ENCODE assay signal across 25 mouse cellular contexts in the genomic region with DNA sequence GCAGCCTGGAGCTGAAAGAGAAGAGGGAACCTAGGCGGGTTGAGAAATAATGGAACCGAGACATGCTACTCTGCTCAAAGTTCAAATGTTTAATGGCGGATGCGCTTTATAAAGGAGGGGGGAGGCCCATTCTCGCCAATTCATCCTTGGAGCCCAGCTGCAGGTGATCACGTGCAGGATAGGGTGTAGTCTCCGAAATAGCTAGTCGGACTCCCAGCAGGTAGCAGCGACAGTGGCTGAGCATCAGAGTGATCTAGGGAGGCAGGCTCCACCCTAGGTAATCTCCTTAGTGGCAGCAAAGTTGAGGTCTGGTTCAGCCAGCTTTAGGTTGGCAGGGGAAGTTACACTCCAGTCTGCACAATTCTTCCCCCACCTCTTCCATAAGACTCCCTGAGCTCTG.
"Had no signal": no experiment of that assay in that cellular context is flagged by ENCODE, and none has a peak within 500 bp of the region (broad histone marks: within the 10 kb centered on the region; RNA-seq: fewer than 3 reads in every experiment).

No protein-coding gene starts in this region.

- H3K9me3 ChIP-seq: heart, embryonic 13.5 days; heart, embryonic 15.5 days; hindbrain, embryonic 10.5 days; hindbrain, embryonic 12.5 days; limb, embryonic 13.5 days; limb, embryonic 15.5 days; liver, embryonic 12.5 days had no signal

- H3K27ac ChIP-seq: heart, adult 2 months; heart, embryonic 13.5 days; heart, embryonic 15.5 days; hindbrain, embryonic 10.5 days; hindbrain, embryonic 12.5 days; hindbrain, embryonic 14.5 days; hindbrain, postnatal 0 days; limb, embryonic 13.5 days; limb, embryonic 15.5 days; liver, embryonic 12.5 days; liver, embryonic 14.5 days had no signal

- H3K9ac ChIP-seq: heart, embryonic 13.5 days; heart, embryonic 15.5 days; hindbrain, embryonic 12.5 days; hindbrain, embryonic 14.5 days; limb, embryonic 13.5 days; limb, embryonic 15.5 days; liver, embryonic 12.5 days; liver, embryonic 14.5 days had no signal

- H3K4me3 ChIP-seq: heart, adult 2 months; heart, embryonic 13.5 days; heart, embryonic 15.5 days; hindbrain, embryonic 10.5 days; hindbrain, embryonic 12.5 days; limb, embryonic 13.5 days; limb, embryonic 15.5 days; liver, embryonic 12.5 days had no signal

- H3K4me1 ChIP-seq: heart, embryonic 15.5 days; hindbrain, embryonic 10.5 days; hindbrain, embryonic 12.5 days; limb, embryonic 15.5 days; liver, embryonic 12.5 days had no signal

- ATAC-seq: hindbrain, postnatal 0 days; intestine, embryonic 16.5 days; liver, embryonic 12.5 days had no signal

- DNase-seq: gastrocnemius, postnatal 14 days; gastrocnemius, postnatal 36 days; heart, adult 11 months; heart, adult 2 months; heart, postnatal 14 days; heart, postnatal 4 days; kidney, adult 11 months; kidney, adult 2 months; kidney, postnatal 14 days; kidney, postnatal 36 days; layer of hippocampus, adult 9-11 months; layer of hippocampus, postnatal 36 days; left cerebral cortex, postnatal 4 days had no signal

- H3K36me3 ChIP-seq: heart, embryonic 15.5 days; hindbrain, embryonic 10.5 days had no signal

- H3K4me2 ChIP-seq: heart, embryonic 11.5 days; heart, embryonic 13.5 days; heart, embryonic 15.5 days; hindbrain, embryonic 12.5 days; hindbrain, embryonic 14.5 days; limb, embryonic 13.5 days; limb, embryonic 15.5 days; liver, embryonic 12.5 days had no signal

- H3K27me3 ChIP-seq: heart, embryonic 13.5 days; heart, embryonic 15.5 days; hindbrain, embryonic 12.5 days; limb, embryonic 13.5 days; limb, embryonic 15.5 days; liver, embryonic 12.5 days had no signal
